Mouse (Mus musculus): ENCODE data around the gene Lime1. TPM values are rescaled to one million over a fixed set of nuclear protein-coding genes. Genes with fewer than 3 reads are reported as not detected.

The Lime1 gene
- polyA plus RNA-seq, 1 experiment from 2014 or later: 41.8 TPM

DNA sequence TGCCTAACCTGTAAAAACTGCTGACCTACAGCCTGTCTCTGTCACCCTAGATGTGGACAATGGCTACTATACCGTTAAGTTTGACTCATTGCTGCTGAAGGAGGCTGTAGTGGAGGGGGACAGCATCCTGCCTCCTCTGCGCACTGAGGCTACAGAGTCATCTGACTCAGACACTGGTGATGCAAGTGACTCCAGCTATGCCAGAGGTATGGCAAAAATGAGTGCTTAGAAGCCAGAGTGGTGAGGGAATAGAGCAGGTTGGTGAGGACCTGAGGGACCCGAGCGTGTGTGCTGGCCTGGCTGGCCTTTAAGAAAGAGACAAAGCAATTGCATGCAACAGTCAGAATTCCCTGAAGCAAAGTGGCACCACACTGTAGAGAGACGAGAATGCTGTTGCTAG is 1.2 kb upstream of the Lime1 start:
- Histone ChIP-seq H3K27ac (no peak overlapping the region), H3K4me2 (replicated peaks) (no peak overlapping the region), H3K4me3 (no peak overlapping the region), H3K4me1 (no peaks in the 10 kb centered on the region), H3K36me3 (peaks cover 56% of the 10 kb centered on the region), H3K9ac (no peak overlapping the region), H3K9me3 (no peaks in the 10 kb centered on the region), H3K27me3 (replicated peaks) (no peaks in the 10 kb centered on the region)
- no peak for ATAC-seq (ENCODE audit: low FRiP score, low read depth)
- 92% methylated on average over 5 of the region's 5 CpGs for WGBS

DNA sequence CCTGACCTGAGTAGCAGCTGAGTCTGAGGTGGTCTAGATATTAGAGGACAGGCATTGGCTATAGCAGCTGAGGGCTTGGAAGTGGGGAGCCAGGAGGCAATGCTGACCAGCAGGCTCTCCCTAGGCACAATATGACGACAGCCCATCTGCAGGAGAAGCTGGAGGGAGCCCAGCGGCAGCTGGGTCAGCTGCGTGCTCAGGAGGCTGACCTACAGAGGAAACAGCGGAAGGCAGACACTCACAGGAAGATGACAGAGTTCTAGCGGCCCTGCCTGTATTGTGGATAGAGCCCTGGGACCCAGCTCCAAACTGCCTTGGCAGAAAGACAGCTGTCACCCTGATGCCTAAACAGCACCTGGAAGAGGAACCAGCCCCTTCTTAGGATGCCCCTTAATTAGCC is 373 bp downstream of the Lime1 start:
- no peak overlapping the region for H3K4me3 ChIP-seq
- H3K9ac ChIP-seq: no peak overlapping the region
- no peaks in the 10 kb centered on the region for H3K27me3 ChIP-seq (replicated peaks)
- ATAC-seq (ENCODE audit: low FRiP score, low read depth): no peak
- 90% methylated on average over 5 of the region's 5 CpGs for WGBS
- no peaks in the 10 kb centered on the region for H3K4me1 ChIP-seq
- H3K36me3 ChIP-seq: peaks cover 70% of the 10 kb centered on the region
- no peak overlapping the region for H3K27ac ChIP-seq
- no peak overlapping the region for H3K4me2 ChIP-seq (replicated peaks)
- H3K9me3 ChIP-seq: no peaks in the 10 kb centered on the region

DNA sequence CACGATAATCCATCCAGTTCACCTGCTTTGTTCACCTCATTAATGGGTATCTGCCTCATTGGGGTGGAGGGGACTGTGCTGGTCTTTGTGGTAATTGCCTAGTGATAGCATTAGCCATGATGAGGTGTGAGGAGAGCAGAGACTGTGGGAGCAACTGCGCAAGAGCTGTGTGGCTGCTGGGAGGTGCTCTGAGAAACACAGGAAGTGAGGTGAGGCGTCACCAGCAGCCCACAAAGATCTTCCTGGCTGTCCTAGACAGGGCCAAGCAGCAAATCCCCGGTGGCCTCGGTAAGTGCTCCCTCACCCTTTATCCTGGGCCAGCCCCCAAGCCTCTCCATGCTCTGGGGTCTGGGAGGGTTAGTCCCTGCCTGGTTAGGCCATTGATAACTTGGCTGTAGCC is 1.2 kb downstream of the Lime1 start:
- Histone ChIP-seq H3K4me2 (replicated peaks) (no peak overlapping the region), H3K4me1 (no peaks in the 10 kb centered on the region), H3K27me3 (replicated peaks) (no peaks in the 10 kb centered on the region), H3K9me3 (no peaks in the 10 kb centered on the region), H3K36me3 (peaks cover 77% of the 10 kb centered on the region), H3K27ac (no peak overlapping the region), H3K4me3 (no peak overlapping the region), H3K9ac (no peak overlapping the region)
- WGBS: 94% methylated on average over 5 of the region's 5 CpGs
- no peak for ATAC-seq (ENCODE audit: low FRiP score, low read depth)

DNA sequence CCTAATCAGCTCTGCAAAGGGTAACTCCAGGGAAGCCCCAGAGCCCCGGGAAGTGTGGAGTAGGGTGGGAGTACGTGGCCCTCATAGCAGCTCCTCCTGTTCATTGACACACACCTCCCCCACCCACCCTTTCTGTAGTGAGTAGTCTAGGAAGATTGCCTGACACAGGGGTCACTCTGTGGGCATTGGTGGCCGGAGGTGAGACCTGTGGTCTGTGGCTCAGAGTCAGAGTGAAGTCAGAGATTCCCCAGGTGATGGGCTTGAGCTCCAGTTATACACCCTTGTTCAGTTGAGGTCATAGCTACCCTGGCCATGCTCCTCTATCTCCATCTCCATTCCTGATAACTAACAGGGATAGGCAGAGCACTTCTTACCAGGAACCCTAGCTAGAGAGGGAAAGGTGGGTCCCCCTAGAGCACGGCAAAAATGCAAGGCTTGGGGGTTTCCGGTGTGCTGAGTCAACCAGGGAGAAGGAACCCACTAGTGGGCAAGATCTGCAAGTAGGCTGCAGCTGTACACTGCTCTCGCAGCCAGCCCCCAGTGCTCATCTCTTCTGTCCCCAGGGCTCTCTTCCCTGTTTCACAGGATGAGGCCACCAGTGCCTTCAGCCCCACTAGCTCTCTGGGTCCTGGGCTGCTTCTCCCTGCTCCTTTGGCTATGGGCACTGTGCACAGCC is 1.9 kb downstream of the Lime1 start:
- Histone ChIP-seq H3K4me3 (no peak overlapping the region), H3K9me3 (no peaks in the 10 kb centered on the region), H3K4me2 (replicated peaks) (no peak overlapping the region), H3K9ac (no peak overlapping the region), H3K4me1 (no peaks in the 10 kb centered on the region), H3K27me3 (replicated peaks) (no peaks in the 10 kb centered on the region), H3K36me3 (peaks cover 83% of the 10 kb centered on the region), H3K27ac (no peak overlapping the region)
- WGBS: 96% methylated on average over 6 of the region's 6 CpGs
- no peak for ATAC-seq (ENCODE audit: low FRiP score, low read depth)

DNA sequence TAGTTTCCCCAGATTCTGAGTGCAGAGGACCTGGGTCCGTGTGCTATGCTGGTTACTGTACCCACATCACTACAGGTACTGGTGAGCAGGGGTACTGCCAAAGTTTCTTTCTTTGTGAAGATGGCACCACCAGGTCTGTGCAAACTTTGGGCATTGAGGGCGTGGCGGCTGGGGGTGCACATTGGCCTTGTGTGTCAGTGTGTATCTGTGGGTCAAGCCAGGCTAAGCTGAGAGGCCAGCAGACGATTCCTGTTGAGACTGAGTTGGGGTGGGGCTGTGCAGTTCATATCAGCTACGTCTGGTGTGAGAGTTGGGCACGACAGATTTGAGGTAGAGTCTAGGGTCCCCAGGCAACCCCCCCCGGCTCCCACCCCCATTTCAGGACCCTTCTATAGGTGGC is 4.6 kb downstream of the Lime1 start:
- Histone ChIP-seq H3K9me3 (no peaks in the 10 kb centered on the region), H3K4me1 (no peaks in the 10 kb centered on the region), H3K4me3 (no peak overlapping the region), H3K27me3 (replicated peaks) (no peaks in the 10 kb centered on the region), H3K27ac (no peak overlapping the region), H3K4me2 (replicated peaks) (no peak overlapping the region), H3K9ac (no peak overlapping the region), H3K36me3 (peaks cover 74% of the 10 kb centered on the region)
- no peak for ATAC-seq (ENCODE audit: low FRiP score, low read depth)
- 88% methylated on average over 7 of the region's 7 CpGs for WGBS

DNA sequence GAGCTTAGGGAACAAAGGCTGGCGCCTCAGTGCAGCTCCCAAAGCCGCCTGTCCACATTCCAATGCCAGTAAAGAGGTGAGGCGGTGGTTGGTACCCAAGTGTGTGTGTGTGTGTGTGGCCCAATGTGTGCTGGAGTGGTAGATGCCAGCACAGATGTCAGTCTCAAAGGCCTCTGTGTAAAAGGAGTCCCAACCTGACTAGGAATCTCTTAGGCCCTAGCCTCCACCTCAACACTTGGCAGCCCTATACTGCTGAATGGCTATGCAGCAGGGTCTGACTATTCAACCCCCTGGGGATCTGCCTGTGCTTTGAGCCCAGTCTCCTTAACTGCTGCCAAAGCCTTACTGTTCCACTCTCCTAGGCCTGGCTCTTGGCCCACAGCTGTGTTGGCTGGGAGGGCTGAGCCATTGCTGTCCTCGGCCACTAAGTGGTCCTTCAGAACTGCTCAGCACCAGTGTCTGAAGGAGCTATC is 5.1 kb downstream of the Lime1 start:
- H3K4me1 ChIP-seq: no peaks in the 10 kb centered on the region
- H3K9ac ChIP-seq: no peak overlapping the region
- H3K4me2 ChIP-seq (replicated peaks): no peak overlapping the region
- no peak for ATAC-seq (ENCODE audit: low FRiP score, low read depth)
- H3K27ac ChIP-seq: no peak overlapping the region
- H3K36me3 ChIP-seq: peaks cover 72% of the 10 kb centered on the region
- H3K9me3 ChIP-seq: no peaks in the 10 kb centered on the region
- WGBS: 96% methylated on average over 4 of the region's 4 CpGs
- H3K27me3 ChIP-seq (replicated peaks): no peaks in the 10 kb centered on the region
- H3K4me3 ChIP-seq: no peak overlapping the region

DNA sequence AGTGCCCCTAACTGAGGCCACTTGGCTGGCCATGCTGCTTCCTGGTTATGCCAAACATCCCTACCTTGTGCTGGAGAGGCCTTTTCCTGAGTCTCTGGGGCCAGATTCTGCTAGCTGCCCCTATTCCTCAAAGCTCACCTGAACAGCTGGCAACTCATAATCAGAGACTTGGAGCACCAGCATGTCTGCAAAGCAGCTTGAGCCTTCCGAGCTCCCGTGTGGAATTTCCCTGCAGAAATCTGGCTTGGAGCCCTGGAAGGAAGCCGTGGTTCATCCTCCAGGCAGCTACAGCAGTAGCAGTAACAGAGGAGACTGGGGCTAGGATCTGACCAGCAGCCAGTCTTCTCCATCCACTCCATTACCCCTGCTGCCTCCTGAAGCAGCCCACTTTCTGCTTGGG is 6.0 kb downstream of the Lime1 start:
- no peak overlapping the region for H3K4me3 ChIP-seq
- no peak overlapping the region for H3K27ac ChIP-seq
- H3K4me2 ChIP-seq (replicated peaks): no peak overlapping the region
- H3K9me3 ChIP-seq: no peaks in the 10 kb centered on the region
- no peak for ATAC-seq (ENCODE audit: low FRiP score, low read depth)
- H3K27me3 ChIP-seq (replicated peaks): no peaks in the 10 kb centered on the region
- peaks cover 72% of the 10 kb centered on the region for H3K36me3 ChIP-seq
- no peaks in the 10 kb centered on the region for H3K4me1 ChIP-seq
- WGBS: 97% methylated on average over 3 of the region's 3 CpGs
- H3K9ac ChIP-seq: no peak overlapping the region

DNA sequence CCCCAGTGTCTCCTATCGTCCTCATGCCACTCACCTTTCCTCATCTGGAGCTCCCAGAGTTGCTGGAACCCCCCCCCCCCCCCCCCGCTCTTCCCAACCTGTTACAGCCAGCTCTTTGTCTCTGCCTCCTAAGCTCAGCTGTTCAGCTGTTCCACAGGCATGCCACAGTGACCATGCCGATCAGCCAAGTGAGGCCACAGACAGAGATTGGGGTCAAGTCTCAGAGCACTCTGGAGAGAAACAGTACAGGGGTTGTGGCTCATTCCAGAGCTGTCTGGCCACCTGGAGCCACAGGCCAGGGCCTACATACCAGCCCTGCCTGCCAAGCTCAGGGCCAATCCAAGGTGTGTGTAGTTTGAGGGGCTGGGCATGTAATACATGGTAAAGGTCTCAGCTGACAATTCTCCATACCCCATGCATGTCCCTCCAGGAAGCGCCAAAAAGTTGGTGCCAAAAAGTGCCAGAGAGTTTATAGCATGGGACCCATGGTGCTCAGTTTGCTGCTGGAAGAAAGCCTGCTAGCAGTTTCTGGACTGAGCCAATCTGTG is 6.9 kb downstream of the Lime1 start:
- Histone ChIP-seq H3K36me3 (peaks cover 72% of the 10 kb centered on the region), H3K9me3 (no peaks in the 10 kb centered on the region), H3K4me3 (no peak overlapping the region), H3K4me2 (replicated peaks) (no peak overlapping the region), H3K9ac (no peak overlapping the region), H3K4me1 (no peaks in the 10 kb centered on the region), H3K27me3 (replicated peaks) (no peaks in the 10 kb centered on the region), H3K27ac (no peak overlapping the region)
- ATAC-seq (ENCODE audit: low FRiP score, low read depth): no peak
- 86% methylated on average over 4 of the region's 4 CpGs for WGBS

DNA sequence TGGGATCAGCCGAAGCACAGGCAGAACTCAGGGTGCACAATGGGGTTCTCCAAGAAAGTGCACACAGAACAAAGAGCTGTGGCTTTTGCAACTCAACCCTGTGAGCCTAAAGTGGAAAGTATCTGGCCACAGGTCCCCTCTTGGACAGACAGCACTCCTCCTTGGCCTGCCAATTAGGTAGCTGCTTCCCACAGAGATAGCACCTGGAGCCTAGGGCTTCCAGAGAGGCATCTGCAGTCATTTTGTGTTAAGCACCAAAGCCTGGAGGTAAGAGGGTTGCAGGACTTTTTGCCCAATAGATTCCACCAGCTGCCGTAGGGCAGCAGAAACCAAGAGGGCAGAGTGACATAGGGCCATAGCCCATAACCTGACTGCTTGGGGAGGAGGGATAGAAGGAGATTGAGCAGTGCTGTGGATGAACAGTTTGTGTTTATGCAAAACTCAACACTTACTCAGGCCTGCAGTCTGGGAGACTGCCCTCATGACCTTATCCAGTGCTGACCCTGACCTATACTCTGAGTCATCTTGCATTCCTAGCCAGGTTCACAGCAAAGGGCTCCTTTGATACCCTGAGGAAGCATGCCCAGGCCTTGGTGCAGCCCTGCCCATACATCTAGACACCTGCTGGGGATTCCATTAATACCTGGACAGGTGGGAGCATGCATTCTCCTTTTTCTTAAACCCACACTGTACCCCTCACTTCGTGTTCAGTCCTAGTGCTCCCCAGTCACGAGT is 10.4 kb downstream of the Lime1 start:
- Histone ChIP-seq H3K27me3 (replicated peaks) (no peaks in the 10 kb centered on the region), H3K4me1 (no peaks in the 10 kb centered on the region), H3K27ac (no peak overlapping the region), H3K9me3 (no peaks in the 10 kb centered on the region), H3K9ac (no peak overlapping the region), H3K36me3 (peaks cover 49% of the 10 kb centered on the region), H3K4me3 (no peak overlapping the region), H3K4me2 (replicated peaks) (no peak overlapping the region)
- WGBS: 82% methylated on average over 4 of the region's 4 CpGs
- no peak for ATAC-seq (ENCODE audit: low FRiP score, low read depth)

DNA sequence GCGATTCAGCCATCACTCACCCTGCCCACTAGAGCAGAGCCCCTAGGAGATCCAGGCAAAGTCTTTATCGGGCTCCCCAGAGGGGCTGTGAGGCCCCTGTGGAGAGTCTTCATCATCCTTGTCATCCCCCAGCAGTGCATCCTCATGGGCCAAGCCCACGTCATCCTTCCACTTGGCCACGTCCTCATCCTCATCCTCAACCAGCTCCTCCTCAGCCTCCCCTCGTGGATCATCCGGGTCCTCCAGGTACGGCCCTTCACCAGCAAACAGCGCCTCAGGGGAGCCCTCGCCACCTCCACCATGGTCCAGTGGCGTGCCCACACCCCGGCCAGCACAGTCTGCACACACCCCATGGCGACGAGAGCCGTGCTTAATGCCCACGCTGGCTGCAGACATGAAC is 11.1 kb downstream of the Lime1 start:
- 90% methylated on average over 15 of the region's 15 CpGs for WGBS
- no peak for ATAC-seq (ENCODE audit: low FRiP score, low read depth)
- H3K36me3 ChIP-seq: peaks cover 47% of the 10 kb centered on the region
- no peaks in the 10 kb centered on the region for H3K4me1 ChIP-seq
- H3K4me2 ChIP-seq (replicated peaks): no peak overlapping the region
- no peaks in the 10 kb centered on the region for H3K27me3 ChIP-seq (replicated peaks)
- H3K9me3 ChIP-seq: no peaks in the 10 kb centered on the region
- H3K9ac ChIP-seq: 0 out of 2 replicates have a peak overlapping the region, but pooled peaks have one; percentile 13
- no peak overlapping the region for H3K4me3 ChIP-seq
- H3K27ac ChIP-seq: no peak overlapping the region

DNA sequence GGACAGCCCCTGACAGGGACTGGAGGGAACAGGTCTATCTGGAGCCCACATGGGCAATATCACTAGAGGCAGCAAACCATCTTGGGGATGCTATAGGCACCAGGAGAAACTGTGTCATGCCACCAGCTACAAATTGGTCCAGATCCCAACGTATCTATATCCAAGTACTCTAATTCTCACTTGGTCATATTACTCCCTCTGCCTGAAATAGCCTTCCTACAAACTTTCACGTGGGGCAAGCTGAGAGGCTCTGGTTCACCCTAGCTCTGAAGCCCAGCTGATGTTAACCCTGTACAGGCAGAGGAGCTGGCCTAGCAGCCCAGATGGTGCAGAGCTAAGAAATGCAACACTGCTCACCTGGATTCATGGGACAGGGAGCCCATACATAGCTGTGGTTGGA is 11.7 kb downstream of the Lime1 start:
- Histone ChIP-seq H3K4me1 (no peaks in the 10 kb centered on the region), H3K36me3 (peaks cover 42% of the 10 kb centered on the region), H3K4me2 (replicated peaks) (no peak overlapping the region), H3K9ac (no peak overlapping the region), H3K9me3 (no peaks in the 10 kb centered on the region), H3K27me3 (replicated peaks) (no peaks in the 10 kb centered on the region), H3K27ac (no peak overlapping the region), H3K4me3 (no peak overlapping the region)
- no peak for ATAC-seq (ENCODE audit: low FRiP score, low read depth)
- 76% methylated on average over 2 of the region's 2 CpGs for WGBS

DNA sequence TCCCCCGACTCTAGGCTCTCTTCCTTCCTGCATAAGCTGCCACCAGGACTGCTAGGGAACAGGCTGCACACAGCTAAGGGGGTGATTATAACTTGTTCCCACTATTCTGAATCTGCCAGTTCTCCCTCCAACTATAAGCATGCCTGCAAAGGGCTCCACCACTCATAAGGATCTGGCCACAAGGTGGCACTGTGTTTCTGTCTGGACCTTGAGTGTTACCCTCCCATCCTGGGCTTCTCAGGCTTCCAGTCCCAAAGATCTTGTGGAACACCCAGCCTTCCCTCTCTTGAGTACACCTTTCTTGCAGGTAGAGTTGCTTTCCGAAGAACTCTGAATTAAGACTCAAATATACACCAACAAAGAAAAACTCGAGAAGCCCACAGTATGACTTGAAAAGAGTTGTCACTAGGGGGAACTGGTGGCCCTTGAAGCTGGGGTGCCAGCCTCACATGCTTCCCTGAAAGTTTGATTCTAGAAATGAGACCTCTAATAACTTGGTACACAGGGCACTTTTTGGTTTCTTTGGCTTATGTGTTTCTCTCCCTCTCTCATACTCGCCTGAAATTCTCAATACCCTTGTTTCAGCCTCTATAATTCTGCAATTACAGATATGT is 12.8 kb downstream of the Lime1 start:
- no peak overlapping the region for H3K27ac ChIP-seq
- no peaks in the 10 kb centered on the region for H3K9me3 ChIP-seq
- peaks cover 35% of the 10 kb centered on the region for H3K36me3 ChIP-seq
- 43% methylated on average over 4 of the region's 4 CpGs for WGBS
- no peak for ATAC-seq (ENCODE audit: low FRiP score, low read depth)
- H3K27me3 ChIP-seq (replicated peaks): no peaks in the 10 kb centered on the region
- H3K4me3 ChIP-seq: no peak overlapping the region
- no peaks in the 10 kb centered on the region for H3K4me1 ChIP-seq
- H3K9ac ChIP-seq: no peak overlapping the region
- no peak overlapping the region for H3K4me2 ChIP-seq (replicated peaks)

Data from neural tube, embryonic 12.5 days (tissue).